Comparison of ENCODE assay signal across 17 mouse cellular contexts in genomic region chr14:16347505-16347904, GRCm38 (mm10).
"Had no signal": no experiment of that assay in that cellular context is flagged by ENCODE, and none has a peak within 500 bp of the region (broad histone marks: within the 10 kb centered on the region; RNA-seq: fewer than 3 reads in every experiment).

No protein-coding gene starts in this region.

- H3K9ac ChIP-seq: liver, embryonic 14.5 days; lung, embryonic 14.5 days; midbrain, embryonic 12.5 days; neural tube, embryonic 13.5 days; neural tube, embryonic 15.5 days had no signal

- H3K4me3 ChIP-seq: midbrain, embryonic 12.5 days; myocyte; neural tube, embryonic 13.5 days; neural tube, embryonic 15.5 days had no signal

- H3K27me3 ChIP-seq: midbrain, embryonic 12.5 days; neural tube, embryonic 13.5 days; neural tube, embryonic 15.5 days had no signal

- DNase-seq: lung, adult 18-20 months; lung, embryonic 14.5 days; lung, postnatal 10 days; lung, postnatal 4 days; retina, postnatal 1 day; right cerebral cortex, adult 18-20 months; right cerebral cortex, postnatal 25 days; right cerebral cortex, postnatal 4 days; spleen, adult 18-20 months; thymus, adult 18-20 months; thymus, postnatal 14 days; thymus, postnatal 36 days had no signal

- H3K36me3 ChIP-seq: midbrain, embryonic 12.5 days; neural tube, embryonic 13.5 days; neural tube, embryonic 15.5 days had no signal

- H3K9me3 ChIP-seq: midbrain, embryonic 12.5 days; neural tube, embryonic 13.5 days; neural tube, embryonic 15.5 days had no signal

- H3K4me1 ChIP-seq: midbrain, embryonic 12.5 days; neural tube, embryonic 13.5 days; neural tube, embryonic 15.5 days had no signal

- H3K4me2 ChIP-seq: lung, embryonic 14.5 days; midbrain, embryonic 12.5 days; neural tube, embryonic 13.5 days; neural tube, embryonic 15.5 days had no signal

- H3K27ac ChIP-seq: liver, embryonic 14.5 days; midbrain, embryonic 12.5 days; neural tube, embryonic 13.5 days; neural tube, embryonic 15.5 days had no signal
